Mouse (Mus musculus) v-Abl transformed pro-B cells (cell line): ENCODE measurements around the gene Dock9.

Experiments
- in situ Hi-C, 2 experiments: fragments of 400-800 bp; cut with MboI; formaldehyde crosslinking; loops; one replicate each; pipeline ENCODE4 v1.15.1; 2025; ENCODE audit not compliant: unreplicated experiment in 2 of 2

Dock9 gene

GRCm38 (mm10) chr14:121796571-121797456 lies 823 bp downstream of the Dock9 start:
- in situ Hi-C loops: loop anchor here in 1 of 2 experiments (25.0 kb wide), 1 partner anchor 885 kb away; the partner anchor contains the start of gene Ipo5

GRCm38 (mm10) chr14:121795536-121795935 lies 2.1 kb downstream of the Dock9 start:
- in situ Hi-C loops: loop anchor here in 1 of 2 experiments (25.0 kb wide), 1 partner anchor 883 kb away; the partner anchor contains the start of gene Ipo5

DNA sequence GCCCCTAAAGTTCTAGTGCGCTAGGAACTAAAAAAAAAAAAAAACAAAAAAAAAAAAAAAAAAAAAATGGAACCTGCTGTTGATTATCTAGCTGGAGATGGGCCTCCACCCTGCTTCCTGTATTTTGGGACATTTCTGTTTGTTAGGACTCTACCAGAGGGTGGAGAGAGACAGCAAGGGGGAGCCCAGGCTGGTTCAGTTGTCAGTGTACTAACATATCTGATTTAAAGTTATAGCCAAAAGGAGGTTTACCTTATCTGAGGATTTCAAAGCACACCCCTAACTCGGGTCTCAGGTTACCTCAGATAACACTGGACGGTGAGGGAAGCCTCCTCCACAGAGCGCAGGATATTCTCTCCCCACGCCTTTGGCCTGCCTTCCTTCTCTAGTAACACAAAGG lies 4.0 kb downstream of the Dock9 start:
- in situ Hi-C loops: loop anchor here in 1 of 2 experiments (25.0 kb wide), 1 partner anchor 881 kb away; the partner anchor contains the start of gene Ipo5

GRCm38 (mm10) chr14:121791935-121792334 lies 5.7 kb downstream of the Dock9 start:
- in situ Hi-C loops: loop anchor here in 1 of 2 experiments (25.0 kb wide), 1 partner anchor 880 kb away; the partner anchor contains the start of gene Ipo5

DNA sequence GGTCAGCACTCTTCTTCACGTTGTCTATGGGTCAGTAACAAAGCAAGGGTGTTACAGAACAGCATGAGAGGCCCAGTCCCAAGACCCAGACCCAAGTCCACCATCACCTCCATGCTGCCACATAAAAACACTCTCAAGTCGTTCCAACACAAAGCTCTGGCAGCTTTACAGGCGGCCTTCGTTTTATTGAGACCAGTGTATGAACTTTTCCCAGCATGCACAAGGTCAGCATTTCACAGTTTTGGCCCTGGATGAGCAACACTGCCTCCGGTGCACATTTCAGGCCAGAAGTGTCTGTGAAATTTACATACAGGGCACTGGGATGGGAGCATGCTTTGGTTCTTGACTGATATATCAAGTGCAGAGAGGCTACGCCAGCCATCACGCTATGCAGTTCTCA lies 6.5 kb downstream of the Dock9 start:
- in situ Hi-C loops: loop anchor here in 1 of 2 experiments (25.0 kb wide), 1 partner anchor 879 kb away; the partner anchor contains the start of gene Ipo5

DNA sequence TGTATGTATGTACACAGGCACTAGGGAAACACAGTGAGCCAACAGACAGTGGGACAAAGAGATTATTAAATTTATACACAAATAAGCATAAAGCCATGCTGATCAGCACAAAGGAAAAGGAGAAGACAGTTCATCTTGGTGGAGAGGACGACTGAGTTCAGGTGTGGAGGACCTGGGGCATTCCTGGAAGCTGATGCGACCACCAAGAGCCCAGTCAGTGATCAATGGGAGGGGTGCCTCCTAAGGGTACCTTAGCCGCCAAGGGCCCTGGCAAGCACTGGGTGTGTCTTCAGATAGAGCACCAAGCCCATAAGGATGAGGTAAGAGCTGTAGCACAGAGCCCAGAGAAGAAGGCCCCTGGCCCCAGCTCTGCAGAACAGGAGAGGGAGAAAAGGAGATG lies 8.4 kb downstream of the Dock9 start:
- in situ Hi-C loops: loop anchor here in 1 of 2 experiments (25.0 kb wide), 1 partner anchor 877 kb away; the partner anchor contains the start of gene Ipo5

- in situ Hi-C loops: loop anchor here in 1 of 2 experiments (25.0 kb wide), 1 partner anchor 876 kb away; the partner anchor contains the start of gene Ipo5
Observed at GRCm38 (mm10) chr14:121788451-121788850, 9.2 kb downstream of the Dock9 start.

- in situ Hi-C loops: loop anchor here in 1 of 2 experiments (25.0 kb wide), 1 partner anchor 875 kb away; the partner anchor contains the start of gene Ipo5
Observed at GRCm38 (mm10) chr14:121787430-121787829, 10.2 kb downstream of the Dock9 start.

- in situ Hi-C loops: loop anchor here in 1 of 2 experiments (25.0 kb wide), 1 partner anchor 875 kb away; the partner anchor contains the start of gene Ipo5
Observed at GRCm38 (mm10) chr14:121786900-121787299, 10.7 kb downstream of the Dock9 start.

DNA sequence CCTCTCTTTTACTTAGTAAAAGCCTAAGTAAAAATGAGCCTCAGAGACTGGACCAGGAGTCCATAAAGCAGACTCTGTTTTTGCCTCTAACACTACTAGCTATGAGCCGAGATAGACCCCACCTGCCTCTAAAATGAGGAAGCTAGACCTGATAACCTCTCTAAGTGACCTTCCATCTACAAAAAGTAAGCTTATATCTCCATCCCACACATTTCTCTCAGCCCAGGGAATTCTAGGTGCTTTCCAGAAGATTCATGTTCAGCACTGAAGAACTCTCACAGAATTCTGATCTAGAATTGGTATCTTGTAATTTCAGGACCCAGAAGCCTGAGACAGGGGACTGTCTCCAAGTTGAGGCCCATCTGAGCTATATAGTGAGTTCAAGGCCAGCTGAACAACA lies 12.2 kb downstream of the Dock9 start:
- in situ Hi-C loops: loop anchor here in 1 of 2 experiments (25.0 kb wide), 1 partner anchor 873 kb away; the partner anchor contains the start of gene Ipo5

DNA sequence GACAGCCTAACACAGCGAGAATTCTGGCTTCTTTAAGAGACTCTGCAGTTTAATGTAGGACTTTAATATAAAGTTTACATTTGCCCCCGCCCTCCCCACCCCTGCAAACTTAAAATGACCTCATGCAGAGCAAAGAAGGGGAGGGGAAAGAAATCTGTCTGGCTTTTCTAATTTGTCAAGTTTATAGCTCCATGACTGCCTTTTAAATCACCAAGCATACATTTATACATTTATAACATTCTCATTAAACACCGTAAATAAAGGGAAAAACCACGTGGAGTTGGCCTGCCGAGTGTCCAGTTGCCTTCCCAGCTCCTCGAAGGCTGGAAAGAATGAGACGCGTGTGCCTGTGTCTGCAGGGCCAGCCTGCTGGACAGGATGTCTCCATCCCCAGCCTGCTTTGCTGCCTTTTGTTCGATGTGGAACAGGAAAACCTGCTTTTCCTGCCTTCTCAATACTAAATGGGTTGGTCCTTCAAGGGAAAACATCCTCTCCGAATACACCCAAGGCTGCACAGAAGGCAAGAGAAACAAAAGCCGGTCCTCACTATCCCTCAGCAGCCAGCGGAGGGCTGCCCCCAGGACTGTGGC lies 16.6 kb downstream of the Dock9 start:
- in situ Hi-C loops: loop anchor here in 1 of 2 experiments (25.0 kb wide), 1 partner anchor 869 kb away; the partner anchor contains the start of gene Ipo5

- in situ Hi-C loops: loop anchor here in 1 of 2 experiments (25.0 kb wide), 1 partner anchor 868 kb away; the partner anchor contains the start of gene Ipo5
Observed at GRCm38 (mm10) chr14:121780144-121780913, 17.3 kb downstream of the Dock9 start.

DNA sequence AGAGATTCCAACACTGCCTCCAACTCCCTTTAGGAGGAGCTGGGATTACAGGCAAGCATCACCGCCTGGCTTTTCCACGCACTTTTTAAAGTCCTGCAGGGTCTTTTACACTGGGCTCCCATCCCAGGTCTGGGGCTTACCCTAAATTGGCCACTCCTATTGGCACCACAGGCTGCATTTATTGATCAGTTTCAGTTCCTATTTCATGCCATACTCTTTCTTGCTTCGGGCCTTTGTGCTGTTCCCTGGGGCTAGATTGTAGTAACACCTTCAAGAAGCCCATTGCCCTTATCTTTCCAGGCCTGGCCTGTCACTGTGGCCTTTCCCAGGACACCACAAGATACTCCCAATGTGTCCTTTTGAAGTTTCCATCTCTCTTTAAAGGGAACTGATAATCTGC lies 18.0 kb downstream of the Dock9 start:
- in situ Hi-C loops: loop anchor here in 1 of 2 experiments (25.0 kb wide), 1 partner anchor 867 kb away; the partner anchor contains the start of gene Ipo5

DNA sequence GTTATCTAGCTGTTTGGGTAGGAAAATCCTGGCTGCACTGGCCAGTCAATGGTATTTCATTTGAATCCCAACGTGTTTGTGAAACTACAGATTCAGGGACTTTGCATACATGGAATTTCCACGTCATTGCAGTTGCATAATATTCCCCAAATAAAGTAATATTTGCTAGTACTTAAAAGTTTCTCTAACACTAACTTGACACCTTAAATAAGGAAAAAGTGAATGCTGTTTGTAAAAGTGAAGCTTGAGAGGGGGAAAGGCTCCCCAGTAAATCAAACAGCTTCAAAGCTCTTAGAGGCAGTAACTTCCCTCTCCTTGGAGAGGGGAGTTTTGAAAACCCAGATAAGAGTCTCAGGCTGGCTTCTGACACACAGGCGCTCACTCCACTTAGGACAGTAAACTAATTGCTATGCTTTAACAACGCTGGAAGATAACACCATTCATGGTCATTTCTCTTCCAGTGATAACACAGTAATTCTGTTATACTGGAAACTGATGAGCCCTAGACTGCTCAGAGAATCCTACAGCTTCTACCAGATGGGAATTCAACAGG lies 20.3 kb downstream of the Dock9 start:
- in situ Hi-C loops: loop anchor here in 1 of 2 experiments (25.0 kb wide), 1 partner anchor 865 kb away; the partner anchor contains the start of gene Ipo5

DNA sequence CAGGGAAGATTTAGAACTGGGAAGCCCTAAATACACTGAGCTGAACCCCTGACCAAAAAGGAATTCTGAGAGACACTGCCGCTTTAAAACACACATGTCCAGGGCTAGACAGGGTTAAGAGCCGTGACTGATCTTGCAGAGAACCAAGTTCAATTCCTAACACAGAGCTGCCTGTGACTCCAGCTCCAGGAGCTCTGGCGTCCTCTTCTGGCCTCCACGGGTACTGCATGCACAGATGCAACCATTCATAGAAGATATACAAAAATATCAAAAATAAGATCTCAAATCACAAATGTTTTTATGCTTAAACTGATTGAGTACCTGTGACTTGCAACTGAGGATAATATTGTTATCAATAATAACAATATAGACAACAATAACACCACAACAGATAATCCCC lies 20.9 kb downstream of the Dock9 start:
- in situ Hi-C loops: loop anchor here in 1 of 2 experiments (25.0 kb wide), 1 partner anchor 864 kb away; the partner anchor contains the start of gene Ipo5

GRCm38 (mm10) chr14:121762021-121762452 lies 35.6 kb downstream of the Dock9 start:
- in situ Hi-C loops: no loop called here

DNA sequence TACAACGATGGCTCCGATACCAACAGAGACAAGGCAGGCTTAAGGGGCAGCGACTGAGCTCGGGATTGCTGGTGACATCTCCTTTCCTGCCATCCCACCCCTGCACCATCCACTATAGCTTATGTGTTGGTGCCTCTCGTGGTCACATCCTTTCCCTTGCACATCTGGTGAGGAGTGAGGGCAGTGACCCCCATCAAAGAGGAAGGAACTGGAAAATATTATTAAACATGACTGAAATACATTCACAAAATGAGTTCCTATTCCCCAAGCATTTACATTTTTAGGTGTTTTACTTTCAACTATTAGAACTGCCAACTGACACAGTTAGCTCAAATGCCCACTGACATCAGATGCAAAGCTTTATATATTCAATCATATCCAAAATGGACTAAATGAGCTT lies 37.2 kb downstream of the Dock9 start:
- in situ Hi-C loops: no loop called here

DNA sequence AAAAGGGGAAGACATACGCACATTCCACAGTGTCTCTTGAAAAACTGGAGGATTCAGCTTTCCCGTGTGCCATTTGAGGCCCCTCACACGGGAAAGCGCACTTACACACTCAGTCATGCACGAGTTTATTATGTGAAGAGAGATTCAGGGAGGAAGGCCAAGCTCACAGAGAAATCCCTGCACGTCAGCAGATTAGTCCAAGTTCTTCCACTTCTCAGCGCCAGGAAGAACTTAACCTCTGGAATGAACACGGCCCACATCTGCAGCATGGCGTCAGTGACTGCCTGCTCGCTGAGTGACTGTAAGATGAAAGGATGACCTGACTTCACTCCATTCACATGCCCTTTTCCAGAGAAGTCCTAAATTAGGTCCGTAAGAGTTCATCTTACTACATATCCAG lies 43.5 kb downstream of the Dock9 start:
- in situ Hi-C loops: no loop called here

DNA sequence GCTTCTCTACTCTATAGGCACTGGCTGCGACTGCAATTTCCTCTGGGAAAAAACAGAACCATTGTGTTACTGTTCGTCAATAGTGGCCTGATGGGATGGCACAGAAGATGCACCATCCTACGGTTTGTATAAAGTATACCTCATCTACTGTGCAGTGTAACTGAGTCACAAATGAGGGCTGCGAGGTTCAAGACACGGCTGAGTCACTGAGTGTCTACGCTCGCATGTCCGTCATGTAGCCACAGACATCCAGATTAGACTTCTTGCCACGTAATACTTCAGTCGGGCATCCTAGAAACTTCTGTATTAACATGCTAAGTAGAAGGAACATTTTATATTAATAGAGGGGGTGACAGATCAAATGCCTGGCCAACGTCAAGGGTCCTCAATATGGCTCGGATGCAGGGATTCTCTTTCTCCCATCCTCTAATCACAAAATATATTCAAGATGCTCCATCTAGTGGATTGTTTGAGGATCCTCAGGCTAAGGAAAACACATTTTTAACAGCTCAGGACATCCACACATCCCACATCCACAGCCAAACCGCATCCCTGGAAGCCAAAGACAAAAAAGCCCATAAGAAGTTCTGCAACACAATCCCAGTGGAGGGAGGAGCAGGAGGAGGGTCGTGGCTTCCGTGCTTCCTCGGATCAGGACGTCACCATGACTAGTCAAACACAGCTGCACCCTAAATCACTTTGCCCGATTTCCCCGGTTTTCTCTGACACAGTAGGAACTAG lies 44.8 kb downstream of the Dock9 start:
- in situ Hi-C loops: no loop called here
